Mouse (Mus musculus) gastrocnemius, postnatal 10 days (tissue): ENCODE results near the gene Cyp2b9. TPM values are rescaled to one million over a fixed set of nuclear protein-coding genes. Genes with fewer than 3 reads are reported as not detected.
"Not testable (repeated sequence)": the region's sequence is repeated elsewhere in the genome, so short reads cannot be mapped to it uniquely, and the experiment has no call there.

Experiments
- DNase-seq: peaks from one replicate; pipeline ENCODE4 v3.0.0; 2021; ENCODE audit warnings: mixed read lengths
- long read RNA-seq, 2 experiments: library from polyadenylated mRNA; stranded (forward); transcript quantifications; one replicate each; pipeline ENCODE4 v2.0.0; 2021
- total RNA-seq, 2 experiments: library from RNA; stranded (reverse); gene quantifications; 2 replicates each; pipeline ENCODE4 v1.2.3; 2021

The Cyp2b9 gene
- not detected for total RNA-seq
- long read RNA-seq, experiment 1 = 0 reads
- long read RNA-seq, experiment 2 = 0 reads

DNA sequence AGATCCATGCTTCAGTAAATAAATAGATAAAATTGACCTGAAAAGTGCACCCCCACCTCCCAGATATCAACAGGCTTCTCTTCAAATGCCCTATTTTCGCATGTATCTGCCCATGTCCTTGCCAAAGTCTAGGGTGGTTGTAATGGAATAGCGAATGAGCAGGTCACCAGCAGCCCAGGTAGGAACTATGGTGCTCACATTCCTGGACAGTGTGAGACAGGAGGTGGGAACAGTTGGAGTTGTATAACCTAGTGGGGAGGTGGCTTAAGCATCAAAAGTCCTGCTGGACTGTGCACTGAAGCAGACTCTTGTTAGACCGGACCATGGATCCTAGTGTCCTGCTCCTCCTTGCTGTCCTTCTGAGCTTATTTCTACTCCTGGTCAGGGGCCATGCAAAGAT is at the start of gene Cyp2b9:
Cyp2b9 (plus strand) TSS at position 301 of the 400 bp plus-strand sequence.
- DNase-seq = not testable (repeated sequence)

- not testable (repeated sequence) for DNase-seq
Observed at GRCm38 (mm10) chr7:26139623-26140022, 33.6 kb upstream of the Cyp2b9 start.

DNA sequence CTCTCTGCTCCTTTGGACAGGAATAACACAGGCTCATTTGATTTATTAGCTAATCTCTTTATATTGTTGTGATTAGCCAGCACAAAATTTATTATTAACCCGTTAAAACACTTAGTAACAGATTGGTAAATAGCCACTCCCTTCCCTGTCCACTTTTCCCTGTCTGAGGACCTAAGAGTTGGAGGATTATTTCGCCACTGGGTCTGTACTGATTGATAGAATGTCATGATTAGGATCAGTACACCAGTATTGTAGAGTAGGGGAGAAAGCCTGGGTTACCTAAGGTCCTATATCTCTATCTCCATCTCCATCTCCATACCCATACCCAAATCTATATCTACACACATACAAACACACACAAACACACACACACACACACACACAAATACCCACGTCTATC is 29.6 kb upstream of the Cyp2b9 start:
- not testable (repeated sequence) for DNase-seq

DNA sequence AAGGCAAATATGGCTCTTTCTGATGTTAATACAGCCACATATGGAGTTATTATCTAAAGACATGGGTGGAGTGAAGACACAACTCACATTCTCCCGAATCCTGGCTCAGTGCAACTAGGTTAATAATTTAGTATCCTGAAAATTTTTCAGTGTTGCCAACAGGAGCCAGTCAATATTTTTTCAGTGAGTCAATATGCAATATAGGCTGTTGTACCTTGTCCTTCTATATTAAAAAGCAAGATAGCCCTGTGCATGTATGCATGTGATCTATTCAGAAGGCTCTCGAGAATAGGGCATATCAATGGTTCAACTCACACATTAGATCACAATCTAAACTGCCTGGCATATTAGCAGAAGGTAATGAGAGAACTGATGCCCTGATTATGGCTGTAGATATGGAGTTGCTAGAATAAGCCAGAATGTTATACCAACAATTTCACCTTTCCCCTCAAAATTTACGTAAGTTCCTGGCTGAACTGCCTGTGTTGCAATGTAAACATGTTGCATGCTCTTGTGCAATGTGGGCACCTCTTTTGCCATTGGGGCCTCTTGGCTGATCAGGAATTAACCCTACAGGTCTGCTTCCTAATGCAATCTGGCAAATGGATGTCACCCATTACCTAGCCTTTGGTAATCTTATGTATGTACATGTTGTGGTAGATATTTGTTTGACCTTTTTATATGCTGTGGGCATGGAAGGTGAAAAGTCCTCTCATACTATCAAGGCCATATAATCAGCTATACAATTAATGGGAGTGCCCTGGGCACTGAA is 4.3 kb upstream of the Cyp2b9 start:
- DNase-seq = not testable (repeated sequence)

DNA sequence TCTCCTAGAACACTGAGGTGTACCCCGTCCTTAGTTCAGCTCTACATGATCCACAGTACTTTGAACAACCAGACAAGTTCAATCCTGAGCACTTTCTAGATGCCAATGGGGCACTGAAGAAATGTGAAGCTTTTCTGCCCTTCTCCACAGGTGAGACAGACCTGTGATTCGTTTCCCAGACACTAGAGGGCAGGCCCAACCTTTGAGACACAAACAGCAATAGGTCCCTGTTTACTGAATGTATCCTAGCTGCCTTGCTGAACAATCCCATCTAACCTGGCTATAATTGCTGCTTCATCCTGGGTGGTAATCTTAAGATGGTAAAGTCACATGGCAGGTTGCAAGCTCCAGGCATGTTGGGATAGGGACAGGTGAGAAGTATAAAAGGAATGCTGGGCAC is 27.9 kb downstream of the Cyp2b9 start:
- DNase-seq = no peak

GRCm38 (mm10) chr7:26260034-26260433 is 86.8 kb downstream of the Cyp2b9 start, which contains the start of gene Vmn1r184:
Gene Vmn1r184, plus strand, starts transcription at chr7:26260334.
- DNase-seq = not testable (repeated sequence)

Other genes with a start within 250 kb of the Cyp2b9 start
- not detected for gene Cyp2b13, start 111.9 kb upstream of the Cyp2b9 start, total RNA-seq
- gene Vmn1r184, start 86.9 kb downstream of the Cyp2b9 start, total RNA-seq = not detected
- not detected for gene Cyp2a4, start 133.8 kb downstream of the Cyp2b9 start, total RNA-seq
- not detected for gene Nlrp9c, start 230.3 kb downstream of the Cyp2b9 start, total RNA-seq